Mouse (Mus musculus): ENCODE measurements around the gene Pskh1.

The Pskh1 gene

DNA sequence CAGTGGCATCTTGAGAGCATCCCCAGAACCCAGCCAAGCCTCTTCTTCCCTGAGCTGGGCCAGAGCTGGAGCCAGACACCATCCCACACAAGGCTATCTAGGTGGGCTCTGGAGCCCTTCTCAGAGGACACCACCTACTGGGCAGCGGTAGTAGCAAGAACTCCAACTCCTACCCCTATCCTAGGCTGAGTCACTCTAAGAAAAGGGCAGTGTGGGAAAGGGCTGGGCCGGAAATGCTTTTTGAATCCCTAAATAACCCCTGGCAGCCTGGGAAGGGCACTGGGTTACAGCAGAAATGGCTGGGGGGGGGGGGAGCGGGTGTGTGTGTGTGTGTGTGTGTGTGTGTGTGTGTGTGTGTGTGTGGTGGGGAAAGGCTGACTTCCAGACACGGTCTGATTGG, 57.6 kb downstream of the Pskh1 start:
- no peak for DNase-seq (ENCODE audit: low spot score in 2 of 2)

GRCm38 (mm10) chr8:105959350-105959749, 59.1 kb downstream of the Pskh1 start:
- peak; percentile 86 to 88 for DNase-seq (ENCODE audit: low spot score in 2 of 2)

GRCm38 (mm10) chr8:105961101-105961500, 60.9 kb downstream of the Pskh1 start:
- no peak for DNase-seq (ENCODE audit: low spot score in 2 of 2)

- no peak for DNase-seq (ENCODE audit: low spot score in 2 of 2)
Measured at GRCm38 (mm10) chr8:105961536-105961935, 61.3 kb downstream of the Pskh1 start.

- no peak for DNase-seq (ENCODE audit: low spot score in 2 of 2)
Measured at GRCm38 (mm10) chr8:105964506-105965265, 64.4 kb downstream of the Pskh1 start.

DNA sequence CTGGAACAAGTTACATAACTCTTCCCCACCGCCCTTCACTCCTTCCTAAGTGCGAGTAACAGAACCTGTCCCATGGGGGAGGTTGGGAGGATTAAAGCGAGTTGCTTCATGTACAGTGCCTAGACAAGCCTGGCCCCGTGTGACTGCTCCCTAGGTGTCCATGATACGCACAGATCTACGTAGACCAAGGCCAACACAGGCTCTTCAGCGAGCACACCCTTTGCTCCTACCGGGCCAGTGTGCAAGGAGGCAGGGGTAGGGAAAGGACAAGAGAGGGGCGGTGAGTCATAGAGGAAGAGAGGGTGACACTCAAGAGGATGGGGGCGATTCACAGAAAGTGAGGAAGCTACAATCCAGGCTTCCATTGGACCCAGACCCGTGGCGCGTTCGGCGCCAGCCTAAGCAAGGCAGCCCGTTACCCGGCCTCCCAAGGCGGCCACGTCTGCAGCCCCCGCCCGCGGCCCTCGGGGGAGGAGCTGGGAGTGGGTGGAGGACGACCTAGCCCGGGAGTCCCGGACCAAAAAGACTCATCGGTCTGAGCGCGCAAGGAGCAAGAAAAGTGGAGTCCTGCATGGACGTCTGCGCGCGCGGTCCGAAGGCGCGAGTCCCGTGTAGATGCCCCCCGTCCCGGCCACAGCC, 65.1 kb downstream of the Pskh1 start:
- peak; percentile 58 to 61 for DNase-seq (ENCODE audit: low spot score in 2 of 2)

DNA sequence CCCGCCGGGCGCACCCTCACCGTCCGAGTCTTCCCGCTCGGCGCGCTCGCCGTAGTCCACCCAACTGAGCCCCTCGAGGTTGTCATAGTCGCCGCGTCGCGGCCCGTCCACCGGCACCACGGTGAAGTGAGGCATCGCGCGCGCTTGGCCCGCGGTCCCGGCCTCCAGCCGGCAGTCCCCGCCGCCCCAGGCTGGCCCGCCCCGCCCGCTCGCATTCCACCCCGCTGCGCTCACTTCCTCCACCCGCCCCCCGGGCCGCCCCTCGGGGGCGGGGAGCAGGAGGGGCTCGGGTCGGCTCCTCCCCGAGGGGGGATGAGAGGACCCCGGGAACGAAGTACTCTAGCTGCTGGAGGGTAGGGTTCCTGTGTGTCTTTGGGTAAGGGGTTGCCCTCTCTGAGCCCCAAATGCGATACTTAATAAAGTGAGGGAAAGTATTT, 65.7 kb downstream of the Pskh1 start, which contains the start of gene Slc12a4:
Gene Slc12a4 (minus strand): TSS at position 193 of the 437 bp plus-strand sequence.
- DNase-seq (ENCODE audit: low spot score in 2 of 2) = peak; percentile 73 to 78

DNA sequence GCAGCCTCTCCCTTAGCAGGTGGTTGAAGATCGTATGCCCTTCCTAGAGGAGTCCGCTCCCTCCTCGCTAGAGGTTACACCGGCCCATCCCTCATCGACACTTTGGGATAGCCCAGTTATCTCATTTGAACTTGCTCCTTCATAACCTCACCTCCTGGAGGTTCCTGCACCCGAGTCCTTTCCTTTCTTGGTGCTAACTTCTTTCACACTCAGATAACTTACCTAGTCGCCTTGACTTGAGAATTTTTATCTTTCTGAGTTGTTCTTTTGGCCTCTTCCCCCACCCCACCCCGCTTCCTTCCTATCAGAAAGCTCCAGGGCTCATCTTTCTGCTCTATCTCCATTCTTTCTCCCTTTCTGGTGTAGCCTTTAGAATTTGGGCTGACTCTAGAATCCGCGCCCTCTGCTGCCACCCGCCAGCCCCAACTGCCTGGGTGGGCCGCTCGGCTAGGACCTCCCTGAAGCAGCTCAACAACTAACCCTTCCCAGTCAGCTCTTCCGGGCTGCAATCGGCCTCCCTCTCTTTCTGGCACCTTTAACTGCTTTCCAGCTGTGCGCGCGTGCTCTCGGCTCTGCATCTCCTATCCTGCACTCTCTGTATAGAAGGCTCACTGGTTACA, 66.6 kb downstream of the Pskh1 start:
- no peak for DNase-seq (ENCODE audit: low spot score in 2 of 2)

GRCm38 (mm10) chr8:105969367-105969766, 69.1 kb downstream of the Pskh1 start:
- DNase-seq (ENCODE audit: low spot score in 2 of 2) = no peak

DNA sequence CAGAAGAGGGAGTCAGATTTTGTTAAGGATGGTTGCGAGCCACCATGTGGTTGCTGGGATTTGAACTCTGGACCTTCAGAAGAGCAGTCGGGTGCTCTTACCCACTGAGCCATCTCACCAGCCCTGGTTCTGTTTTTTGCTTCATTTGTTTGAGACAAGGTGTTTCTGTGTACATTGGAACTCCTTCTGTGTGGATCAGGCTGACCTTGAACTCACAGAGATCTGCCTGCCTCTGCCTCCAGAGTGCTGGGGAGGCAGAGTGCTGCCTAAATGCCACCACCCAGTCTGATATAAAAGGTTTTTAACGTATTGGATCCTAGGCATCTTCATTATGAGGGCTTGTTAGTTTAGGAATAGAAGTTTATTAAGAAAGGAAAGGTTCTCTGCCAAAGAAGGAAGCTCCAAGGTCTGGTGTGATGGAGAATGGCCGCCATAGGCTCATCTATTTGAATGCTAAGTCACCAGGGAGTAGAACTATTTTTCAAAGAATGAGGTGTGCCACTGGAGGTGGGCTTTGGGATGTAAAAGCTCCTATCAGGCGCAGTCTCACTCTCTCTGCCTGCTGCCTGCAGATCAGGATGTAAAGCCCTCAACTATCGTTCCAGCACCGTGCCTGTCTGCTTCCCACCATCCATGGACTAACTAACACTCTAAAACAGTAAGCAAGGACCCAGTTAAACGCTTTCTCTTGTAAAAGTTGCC, 70.9 kb downstream of the Pskh1 start:
- no peak for DNase-seq (ENCODE audit: low spot score in 2 of 2)

- DNase-seq (ENCODE audit: low spot score in 2 of 2) = no peak
Measured at GRCm38 (mm10) chr8:105975363-105975762, 75.1 kb downstream of the Pskh1 start.

DNA sequence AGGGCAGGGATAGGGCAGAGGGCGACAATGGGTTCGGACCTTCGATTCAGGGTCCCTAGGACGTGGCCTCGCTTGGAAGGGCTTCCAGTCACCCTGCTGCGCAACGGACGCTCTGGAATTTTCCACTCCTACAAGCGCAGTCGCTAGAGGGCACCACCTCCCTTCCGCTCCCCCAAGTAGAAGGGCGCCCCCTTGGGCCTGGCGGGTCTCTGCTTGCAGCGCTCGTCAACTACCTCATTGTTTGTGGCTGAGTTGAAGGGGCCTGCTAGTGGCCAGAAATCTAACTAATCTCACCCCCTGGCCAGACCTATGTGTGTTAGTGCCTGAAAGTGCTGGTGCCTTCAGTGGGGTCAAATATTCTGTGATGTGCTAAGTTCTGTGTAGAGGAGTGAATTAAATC, 79.1 kb downstream of the Pskh1 start, which contains the start of gene Dpep3:
Gene Dpep3 (minus strand): TSS at position 105 of the 400 bp plus-strand sequence.
- DNase-seq (ENCODE audit: low spot score in 2 of 2) = no peak

DNA sequence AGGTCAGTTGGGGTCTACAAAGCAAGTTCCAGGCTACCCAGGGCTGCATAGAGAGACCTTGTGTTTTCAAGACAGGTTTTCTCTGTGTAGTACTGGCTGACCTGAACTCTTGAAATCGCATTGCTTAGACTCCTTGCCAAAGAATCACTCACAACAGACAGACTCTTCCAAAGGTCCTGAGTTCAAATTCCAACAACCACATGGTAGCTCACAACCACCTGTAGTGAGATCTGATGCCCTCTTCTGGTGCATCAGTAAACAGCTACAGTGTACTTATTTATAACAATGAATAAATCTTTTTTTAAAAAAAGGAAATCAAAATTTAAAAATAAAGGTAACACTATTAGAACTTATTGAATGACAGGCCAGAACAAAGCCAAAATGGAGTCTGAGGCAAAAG, 80.9 kb downstream of the Pskh1 start:
- DNase-seq (ENCODE audit: low spot score in 2 of 2) = no peak
